Mouse (Mus musculus) midbrain, postnatal 0 days (tissue): ENCODE data around the gene Gm4707. TPM values are rescaled to one million over a fixed set of nuclear protein-coding genes. Genes with fewer than 3 reads are reported as not detected.

Experiments used
- ATAC-seq: fragments of 200-750 bp; cut with Nextera tagmentation; 2 replicates; pipeline ENCODE4 v1.8.0; 2017; ENCODE audit warnings: moderate number of reproducible peaks, mild to moderate bottlenecking, moderate TSS enrichment, moderate library complexity; ENCODE audit not compliant: low FRiP score
- DNase-seq: peaks from one replicate; pipeline ENCODE4 v3.0.0-alpha.2; 2015; ENCODE audit warnings: low spot score
- H3K27ac ChIP-seq: fragments of 300-500 bp; sonication (generic); 2 replicates; pipeline ENCODE4 v1.5.1; 2014; ENCODE audit warnings: low read depth, mild to moderate bottlenecking, low read length, mixed read lengths
- H3K27me3 ChIP-seq: fragments of 300-500 bp; sonication (generic); 2 replicates; pipeline ENCODE4 v1.6.1; 2014; ENCODE audit warnings: low read length, control low read depth, mixed read lengths; ENCODE audit not compliant: insufficient read depth
- H3K36me3 ChIP-seq: fragments of 300-500 bp; sonication (generic); 2 replicates; pipeline ENCODE4 v1.6.1; 2014; ENCODE audit warnings: low read length, control low read depth, mixed read lengths; ENCODE audit not compliant: insufficient read depth
- H3K4me1 ChIP-seq: fragments of 300-500 bp; sonication (generic); 2 replicates; pipeline ENCODE4 v1.6.1; 2014; ENCODE audit warnings: mild to moderate bottlenecking, control low read depth, antibody characterized with exemption, low read length, mixed read lengths; ENCODE audit not compliant: insufficient read depth
- H3K4me2 ChIP-seq: fragments of 300-500 bp; sonication (generic); 2 replicates; pipeline ENCODE4 v1.6.1; 2014; ENCODE audit warnings: low read depth, mild to moderate bottlenecking, low read length, mixed read lengths; ENCODE audit not compliant: poor library complexity, severe bottlenecking
- H3K4me3 ChIP-seq: fragments of 300-500 bp; sonication (generic); 2 replicates; pipeline ENCODE4 v1.5.1; 2014; ENCODE audit warnings: low read depth, mild to moderate bottlenecking, low read length, moderate library complexity
- H3K9ac ChIP-seq: fragments of 300-500 bp; sonication (generic); replicated peaks from 2 replicates; pipeline ENCODE4 v1.6.1; 2014; ENCODE audit warnings: mild to moderate bottlenecking, low read length, moderate library complexity, mixed read lengths; ENCODE audit not compliant: poor library complexity, severe bottlenecking
- H3K9me3 ChIP-seq: fragments of 300-500 bp; sonication (generic); 2 replicates; pipeline ENCODE4 v1.6.1; 2016; ENCODE audit warnings: low read length, control low read depth
- CTCF ChIP-seq: IDR thresholded peaks from 2 replicates; pipeline ENCODE4 v1.5.1; 2016; ENCODE audit warnings: antibody characterized with exemption, mild to moderate bottlenecking
- WGBS: fragments of 180-500 bp; shearing (Covaris S2); extraction: QIAGEN DNeasy Blood & Tissue Kit; methylation state at CpG from one replicate; pipeline ENCODE4 v1.1.7; 2014; 5-methylcytosine and 5-hydroxymethylcytosine counted together
- polyA plus RNA-seq: library from polyadenylated mRNA; unstranded; fragments of >200 nt; fragmentation: Nextera tagmentation; extraction: Ambion mirVana; gene quantifications from 2 replicates; pipeline ENCODE4 v1.2.1, GENCODE M21; 2015
- total RNA-seq: library from RNA; depleted of rRNA; stranded (reverse); fragments of >200 nt; gene quantifications from 2 replicates; pipeline ENCODE4 v1.2.3, GENCODE M21; 2014; rRNA removed

Gm4707 gene
- total RNA-seq (9.1 and 40.7 TPM in 2 replicates), polyA plus RNA-seq (1.2 and 2.4 TPM in 2 replicates)

DNA sequence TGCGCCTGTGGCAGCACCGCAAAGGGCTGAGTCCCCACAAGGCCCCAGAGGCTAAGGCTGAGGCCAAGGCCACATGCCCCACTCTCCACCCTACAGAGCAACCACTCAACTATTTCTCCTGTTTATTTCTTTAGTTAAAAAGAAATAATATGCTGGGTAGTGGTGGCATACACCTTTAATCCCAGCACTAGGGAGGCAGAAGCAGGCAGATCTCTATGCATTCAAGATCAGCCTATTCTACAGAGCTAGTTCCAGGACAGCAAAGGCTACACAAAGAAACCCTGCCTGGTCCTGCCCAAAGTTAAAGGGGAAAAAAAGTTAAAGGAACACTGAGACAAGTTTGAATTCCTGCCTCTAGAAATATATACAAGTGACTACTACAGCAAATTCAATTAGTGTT is at the start of gene Gm4707:
TSS of gene Gm4707 (minus strand) at position 101 of the 400 bp plus-strand sequence.
- DNase-seq (no peak), ATAC-seq (no peak)
- no peak within 1 kb of the TSS for H3K4me3 ChIP-seq
- no peaks in the 10 kb centered on the region for H3K9me3 ChIP-seq
- no peak within 1 kb of the TSS for H3K4me2 ChIP-seq
- 97% methylated on average over 2 of the region's 2 CpGs for WGBS
- peaks cover 14% of the 10 kb centered on the region for H3K36me3 ChIP-seq
- no peak for TF ChIP-seq CTCF
- no peak within 1 kb of the TSS for H3K9ac ChIP-seq
- no peak within 1 kb of the TSS for H3K27ac ChIP-seq
- no peaks in the 10 kb centered on the region for H3K27me3 ChIP-seq
- H3K4me1 ChIP-seq = no peaks in the 10 kb centered on the region

DNA sequence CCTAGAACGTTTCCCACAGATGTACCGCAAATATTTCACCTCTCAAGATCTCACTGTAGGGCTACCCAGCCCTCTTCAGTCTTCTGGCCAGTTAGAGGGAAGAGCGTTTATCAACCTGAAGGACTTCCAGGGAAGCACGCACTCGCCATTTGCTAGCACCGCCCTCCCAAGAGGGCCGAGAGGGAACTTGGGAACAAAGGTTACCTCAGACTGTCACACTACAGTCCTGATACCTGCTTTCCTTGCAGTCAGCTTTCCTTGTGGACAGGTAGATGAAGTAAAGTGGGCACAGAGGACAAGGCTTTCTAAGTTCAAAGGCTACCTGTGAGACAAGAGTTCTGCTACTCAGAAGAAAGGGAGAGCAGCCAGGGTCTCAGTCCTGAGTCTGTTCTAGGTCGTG is 47.1 kb upstream of the Gm4707 start:
- ATAC-seq (no peak), DNase-seq (no peak)
- H3K4me1 ChIP-seq = no peaks in the 10 kb centered on the region
- 93% methylated on average over 8 of the region's 8 CpGs for WGBS
- TF ChIP-seq CTCF = no peak
- H3K9me3 ChIP-seq = no peaks in the 10 kb centered on the region
- H3K27ac ChIP-seq = no peak overlapping the region
- no peak overlapping the region for H3K4me3 ChIP-seq
- no peaks in the 10 kb centered on the region for H3K36me3 ChIP-seq
- H3K27me3 ChIP-seq = no peaks in the 10 kb centered on the region
- H3K4me2 ChIP-seq = no peak overlapping the region
- no peak overlapping the region for H3K9ac ChIP-seq

DNA sequence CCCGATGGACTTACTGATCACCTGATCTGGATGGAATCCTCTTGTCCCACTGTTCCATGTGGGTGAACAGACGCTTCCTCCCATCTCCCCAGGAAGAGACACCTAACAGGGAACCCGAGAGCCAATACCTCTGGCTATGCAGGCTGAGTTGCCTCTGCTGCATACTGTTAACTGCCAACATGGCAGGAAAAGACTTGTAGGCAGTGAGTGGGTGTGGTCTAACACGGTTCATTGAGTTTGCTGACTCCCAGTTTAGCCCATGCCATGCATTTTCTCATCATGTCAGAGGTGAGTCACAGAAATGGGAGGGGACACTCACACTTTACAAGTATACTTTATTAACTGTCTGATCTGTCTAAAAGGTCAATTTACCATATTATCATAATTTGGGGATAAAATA is 36.1 kb upstream of the Gm4707 start:
- Histone ChIP-seq H3K4me3 (no peak overlapping the region), H3K36me3 (no peaks in the 10 kb centered on the region), H3K9ac (no peak overlapping the region), H3K27ac (no peak overlapping the region), H3K27me3 (no peaks in the 10 kb centered on the region), H3K4me2 (no peak overlapping the region), H3K9me3 (no peaks in the 10 kb centered on the region), H3K4me1 (no peaks in the 10 kb centered on the region)
- TF ChIP-seq CTCF = no peak
- no peak for ATAC-seq
- 92% methylated on average over 4 of the region's 4 CpGs for WGBS
- no peak for DNase-seq

DNA sequence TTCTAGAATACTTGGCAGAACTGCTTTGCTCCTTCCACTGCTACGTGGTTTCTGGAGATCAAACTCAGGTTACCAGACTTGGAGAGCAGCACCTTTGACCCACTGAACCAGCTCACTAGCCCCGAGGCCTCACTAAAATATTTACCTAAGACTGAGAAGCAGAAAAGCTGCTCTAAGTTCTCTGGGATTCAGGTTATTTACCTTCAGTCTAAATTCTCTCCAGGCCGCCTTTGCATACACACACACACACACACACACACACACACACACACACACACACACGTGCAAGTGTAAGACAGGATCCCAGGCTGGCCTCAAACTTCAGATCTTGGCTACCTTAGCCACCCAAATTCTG is 31.6 kb upstream of the Gm4707 start:
- H3K4me3 ChIP-seq = no peak overlapping the region
- H3K9me3 ChIP-seq = no peaks in the 10 kb centered on the region
- no peaks in the 10 kb centered on the region for H3K27me3 ChIP-seq
- H3K27ac ChIP-seq = no peak overlapping the region
- DNase-seq = no peak
- no peak for TF ChIP-seq CTCF
- no peak overlapping the region for H3K9ac ChIP-seq
- no peaks in the 10 kb centered on the region for H3K36me3 ChIP-seq
- no peak overlapping the region for H3K4me2 ChIP-seq
- no peak for ATAC-seq
- WGBS = 73% methylated on average over 4 of the region's 4 CpGs
- H3K4me1 ChIP-seq = no peaks in the 10 kb centered on the region

DNA sequence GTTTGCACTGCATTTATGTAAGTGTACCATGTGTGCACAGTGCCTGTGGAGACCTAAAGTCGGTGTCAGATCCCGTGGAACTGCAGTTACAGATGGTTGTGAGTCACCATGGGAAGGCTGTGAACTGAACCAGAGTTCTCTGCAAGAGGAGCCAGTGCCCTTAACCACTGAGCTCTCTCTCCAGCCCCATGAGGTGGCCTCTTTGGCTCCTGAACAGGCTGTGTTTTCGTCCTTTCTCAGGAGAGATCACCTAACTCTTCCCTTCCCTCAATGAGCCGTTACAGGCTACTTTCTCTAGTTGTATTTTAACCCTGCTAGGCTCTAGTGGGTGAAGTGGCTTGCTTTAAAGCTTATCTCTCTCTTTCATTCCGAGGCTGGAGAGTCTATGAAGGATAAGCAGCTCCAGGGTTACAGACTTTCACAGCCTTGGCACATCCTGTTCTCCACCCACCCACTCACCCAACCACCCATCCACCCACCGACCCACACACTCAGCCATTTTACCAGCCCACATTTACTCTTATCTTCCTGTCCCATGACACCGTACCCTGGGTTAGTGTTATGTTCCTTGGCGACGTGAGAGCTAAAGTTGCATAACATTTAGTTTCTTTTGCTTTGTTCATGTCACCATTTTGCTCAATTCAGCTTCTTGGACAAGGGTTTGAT is 31.1 kb upstream of the Gm4707 start:
- 85% methylated on average over 9 of the region's 9 CpGs for WGBS
- Histone ChIP-seq H3K27me3 (no peaks in the 10 kb centered on the region), H3K4me3 (no peak overlapping the region), H3K9me3 (no peaks in the 10 kb centered on the region), H3K9ac (no peak overlapping the region), H3K4me2 (no peak overlapping the region), H3K4me1 (no peaks in the 10 kb centered on the region), H3K27ac (no peak overlapping the region), H3K36me3 (no peaks in the 10 kb centered on the region)
- no peak for DNase-seq
- no peak for ATAC-seq
- no peak for TF ChIP-seq CTCF

DNA sequence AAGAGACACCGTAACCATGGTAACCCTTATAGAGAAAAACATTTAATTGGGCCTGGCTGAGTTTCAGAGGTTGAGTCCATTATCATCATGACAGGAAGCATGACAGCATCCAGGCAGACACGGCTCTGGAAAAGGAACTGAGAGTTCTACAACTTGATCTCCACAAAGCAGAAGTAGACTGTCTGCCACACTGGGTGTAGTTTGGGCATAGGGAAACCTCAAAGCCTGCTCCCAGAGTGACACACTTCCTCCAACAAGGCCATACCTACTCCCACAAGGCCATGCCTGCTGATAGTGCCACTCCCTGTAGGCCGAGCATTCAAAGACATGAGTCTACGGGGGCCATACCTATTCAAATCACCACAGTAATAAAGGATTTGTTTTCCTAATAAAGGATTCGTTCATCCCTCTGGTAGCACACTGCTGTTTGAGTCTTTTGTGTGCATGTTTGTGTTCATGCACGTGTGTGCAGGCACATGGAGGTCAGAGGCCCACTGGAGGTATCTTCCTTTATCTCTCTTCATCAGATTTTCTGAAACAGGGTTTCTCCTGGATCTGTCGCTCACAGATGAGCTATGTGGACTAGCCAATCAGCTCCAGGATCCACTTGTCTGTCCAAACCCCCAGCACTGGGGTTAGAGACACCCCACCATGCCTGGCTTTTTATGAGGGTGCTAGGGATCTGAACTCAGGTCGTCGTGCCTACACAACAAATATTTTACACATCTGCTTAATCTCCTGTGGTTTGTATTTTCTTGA is 30.2 kb upstream of the Gm4707 start:
- no peak overlapping the region for H3K4me3 ChIP-seq
- no peaks in the 10 kb centered on the region for H3K36me3 ChIP-seq
- ATAC-seq (no peak), DNase-seq (no peak)
- H3K9ac ChIP-seq = no peak overlapping the region
- no peaks in the 10 kb centered on the region for H3K9me3 ChIP-seq
- H3K27me3 ChIP-seq = no peaks in the 10 kb centered on the region
- TF ChIP-seq CTCF = no peak
- no peaks in the 10 kb centered on the region for H3K4me1 ChIP-seq
- no peak overlapping the region for H3K27ac ChIP-seq
- no peak overlapping the region for H3K4me2 ChIP-seq
- WGBS = 83% methylated on average over 9 of the region's 9 CpGs
